Mouse (Mus musculus): ENCODE measurements around the gene Tsks. TPM values are rescaled to one million over a fixed set of nuclear protein-coding genes. Genes with fewer than 3 reads are reported as not detected.

The Tsks gene
- total and polyA plus RNA-seq, 3 experiments, result 0.08 TPM; not detected in 2

DNA sequence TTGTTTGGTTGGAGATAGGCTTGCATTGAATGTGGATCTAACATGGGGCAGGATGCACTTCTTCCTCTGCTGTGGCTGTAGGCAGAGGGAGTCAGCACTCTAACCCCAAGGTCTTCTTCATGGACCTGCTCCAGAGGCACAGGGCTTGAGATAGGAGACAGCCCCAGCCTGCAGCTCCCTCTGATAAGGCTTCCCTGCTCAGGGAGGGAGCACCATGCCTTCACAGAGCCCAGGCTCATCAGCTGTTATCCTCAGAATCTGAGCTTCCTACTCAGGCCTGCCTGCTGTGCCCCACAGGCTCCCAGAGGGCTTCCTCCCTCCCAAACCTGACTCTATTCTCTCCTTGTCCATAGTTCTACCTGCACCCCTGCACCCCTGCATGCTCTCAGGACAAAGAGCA lies 20.5 kb upstream of the Tsks start:
- H3K9me3 ChIP-seq (replicated peaks; ENCODE audit: insufficient read depth, low read length), result no peaks in the 10 kb centered on the region
- peak; percentile 57 for DNase-seq (ENCODE audit: low read depth, low spot score)
- peaks cover 4 to 11% of the 10 kb centered on the region in 2 experiments for H3K36me3 ChIP-seq (ENCODE audit: control insufficient read depth in 1 of 2, insufficient read depth in 2 of 2, low read length in 2 of 2)
- no peak overlapping the region for H3K4me3 ChIP-seq (ENCODE audit: control insufficient read depth in 1 of 2, insufficient read depth in 1 of 2, low read depth in 2 of 2, low read length in 2 of 2)
- H3K79me2 ChIP-seq (ENCODE audit: control insufficient read depth, insufficient read depth, low read length, poor library complexity), result 0 out of 2 replicates have a peak, but pooled peaks cover 3% of the 10 kb centered on the region
- H3K27ac ChIP-seq (ENCODE audit: control insufficient read depth, low read depth, low read length), result no peak overlapping the region
- TF ChIP-seq TCF12 (IDR thresholded peaks at IDR 0.05; ENCODE audit: low read depth, low read length), result peak; percentile 35; the same call in 1 of the 2 replicates
- no peak for TF ChIP-seq MAX (IDR thresholded peaks at IDR 0.05; ENCODE audit: low read length)
- peak; percentile 29; the same call in 1 of the 2 replicates for TF ChIP-seq MXI1 (IDR thresholded peaks at IDR 0.05; ENCODE audit: low read depth, low read length)
- TF ChIP-seq CTCF (IDR thresholded peaks at IDR 0.05 in 2 of 3, conservative IDR thresholded peaks at IDR 0.05 in 1 of 3; ENCODE audit: control insufficient read depth in 1 of 3, insufficient read depth in 1 of 3, low read depth in 2 of 3, low read length in 3 of 3, poor library complexity in 1 of 3, severe bottlenecking in 1 of 3), result no peak
- TF ChIP-seq GATA1 (IDR thresholded peaks at IDR 0.05; ENCODE audit: low read depth, low read length), result peak; percentile 51
- TF ChIP-seq TBP (IDR thresholded peaks at IDR 0.05; ENCODE audit: low read depth, low read length), result 0 out of 2 replicates have a peak, but pooled peaks have one; percentile 42
- TF ChIP-seq GABPA (IDR thresholded peaks at IDR 0.05; ENCODE audit: low read depth, low read length), result no peak
- peak; percentile 66; the same call in 1 of the 2 replicates for TF ChIP-seq ETS1 (IDR thresholded peaks at IDR 0.05; ENCODE audit: low read depth, low read length)
- no peak for TF ChIP-seq JUND (IDR thresholded peaks at IDR 0.05; ENCODE audit: low read depth, low read length)
- 0 out of 4 replicates have a peak, but pooled peaks of 1 of the 2 experiments have one; percentile 16 for TF ChIP-seq EP300 (IDR thresholded peaks at IDR 0.05; ENCODE audit: low read depth in 1 of 2, low read length in 2 of 2)
- no peaks in the 10 kb centered on the region for H3K27me3 ChIP-seq (ENCODE audit: control insufficient read depth in 1 of 2, insufficient read depth in 2 of 2, low read length in 2 of 2)
- peaks cover 0 to 7% of the 10 kb centered on the region in 2 experiments; a peak in 2 of 4 replicates for H3K4me1 ChIP-seq (ENCODE audit: control insufficient read depth in 1 of 2, insufficient read depth in 2 of 2, low read length in 2 of 2)
- no peak overlapping the region for H3K9ac ChIP-seq (ENCODE audit: control insufficient read depth, low read depth, low read length, poor library complexity, severe bottlenecking)

DNA sequence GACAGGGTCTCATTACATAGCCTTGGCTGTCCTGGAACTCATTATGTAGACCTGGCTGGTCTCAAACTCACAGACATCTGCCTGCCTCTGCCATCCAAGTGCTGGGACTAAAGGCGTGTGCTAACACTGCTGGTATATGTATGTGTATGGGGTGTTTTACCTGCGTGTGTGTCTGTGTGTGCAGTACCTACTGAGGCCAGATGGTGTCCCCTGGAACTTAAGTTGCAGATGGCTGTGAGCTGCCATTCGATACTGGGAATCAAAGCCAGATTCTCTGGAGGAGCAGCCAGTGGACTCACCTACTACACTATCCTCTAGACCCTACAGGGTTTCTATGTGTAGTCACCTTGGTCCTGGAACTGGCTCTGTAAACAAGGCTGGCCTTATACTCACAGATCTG lies 17.5 kb upstream of the Tsks start:
- Histone ChIP-seq H3K27me3 (ENCODE audit: control insufficient read depth in 1 of 2, insufficient read depth in 2 of 2, low read length in 2 of 2) (no peaks in the 10 kb centered on the region), H3K27ac (ENCODE audit: control insufficient read depth, low read depth, low read length) (no peak overlapping the region), H3K9me3 (replicated peaks; ENCODE audit: insufficient read depth, low read length) (no peaks in the 10 kb centered on the region), H3K4me1 (ENCODE audit: control insufficient read depth in 1 of 2, insufficient read depth in 2 of 2, low read length in 2 of 2) (peaks cover 6 to 19% of the 10 kb centered on the region in 2 experiments), H3K79me2 (ENCODE audit: control insufficient read depth, insufficient read depth, low read length, poor library complexity) (peaks cover 15% of the 10 kb centered on the region), H3K9ac (ENCODE audit: control insufficient read depth, low read depth, low read length, poor library complexity, severe bottlenecking) (no peak overlapping the region), H3K36me3 (ENCODE audit: control insufficient read depth in 1 of 2, insufficient read depth in 2 of 2, low read length in 2 of 2) (peaks cover 11 to 18% of the 10 kb centered on the region in 2 experiments), H3K4me3 (ENCODE audit: control insufficient read depth in 1 of 2, insufficient read depth in 1 of 2, low read depth in 2 of 2, low read length in 2 of 2) (no peak overlapping the region)
- peak; percentile 72 for DNase-seq (ENCODE audit: low read depth, low spot score)
- TF ChIP-seq ELF1 (IDR thresholded peaks at IDR 0.05; ENCODE audit: low read depth, low read length) (no peak), MEF2A (IDR thresholded peaks at IDR 0.05; ENCODE audit: extremely low read depth, insufficient replicate concordance, low read depth, low read length, poor library complexity, severe bottlenecking) (no peak), CTCF (IDR thresholded peaks at IDR 0.05 in 2 of 3, conservative IDR thresholded peaks at IDR 0.05 in 1 of 3; ENCODE audit: control insufficient read depth in 1 of 3, insufficient read depth in 1 of 3, low read depth in 2 of 3, low read length in 3 of 3, poor library complexity in 1 of 3, severe bottlenecking in 1 of 3) (peak; percentile 51 to 59 (median 54)), MYC (IDR thresholded peaks at IDR 0.05; ENCODE audit: low read depth, low read length) (no peak), NRF1 (IDR thresholded peaks at IDR 0.05; ENCODE audit: insufficient read depth, low read depth, low read length, poor library complexity, severe bottlenecking) (no peak), TBP (IDR thresholded peaks at IDR 0.05; ENCODE audit: low read depth, low read length) (no peak), ZKSCAN1 (IDR thresholded peaks at IDR 0.05; ENCODE audit: low read depth, low read length) (no peak), USF1 (IDR thresholded peaks at IDR 0.05; ENCODE audit: low read depth, low read length) (no peak), POLR2A (IDR thresholded peaks at IDR 0.05; ENCODE audit: control insufficient read depth in 1 of 2, insufficient read depth in 1 of 2, low read depth in 1 of 2, low read length in 2 of 2, poor library complexity in 1 of 2) (no peak), KAT2A (conservative IDR thresholded peaks at IDR 0.05; ENCODE audit: low read depth, low read length) (no peak), EP300 (IDR thresholded peaks at IDR 0.05; ENCODE audit: low read depth in 1 of 2, low read length in 2 of 2) (no peak), MYB (IDR thresholded peaks at IDR 0.05; ENCODE audit: low read depth, low read length) (no peak), RAD21 (IDR thresholded peaks at IDR 0.05; ENCODE audit: low read depth, low read length) (peak; percentile 31), SMC3 (IDR thresholded peaks at IDR 0.05; ENCODE audit: low read depth, low read length) (peak; percentile 42)
